Mouse (Mus musculus): ENCODE measurements around the gene Wfdc1. TPM values are rescaled to one million over a fixed set of nuclear protein-coding genes. Genes with fewer than 3 reads are reported as not detected.

Wfdc1 gene
- total and polyA plus RNA-seq, 3 experiments = not detected

GRCm38 (mm10) chr8:119641058-119641457 is 25.1 kb upstream of the Wfdc1 start:
- H3K4me1 ChIP-seq (ENCODE audit: control insufficient read depth in 1 of 2, insufficient read depth in 2 of 2, low read length in 2 of 2) = no peaks in the 10 kb centered on the region
- H3K9ac ChIP-seq (ENCODE audit: control insufficient read depth, low read depth, low read length, poor library complexity, severe bottlenecking) = no peak overlapping the region
- H3K27me3 ChIP-seq (ENCODE audit: control insufficient read depth in 1 of 2, insufficient read depth in 2 of 2, low read length in 2 of 2) = 0 out of 4 replicates have a peak, but pooled peaks cover 0 to 2% of the 10 kb centered on the region in 2 experiments
- H3K9me3 ChIP-seq (replicated peaks; ENCODE audit: insufficient read depth, low read length) = no peaks in the 10 kb centered on the region
- H3K36me3 ChIP-seq (ENCODE audit: control insufficient read depth in 1 of 2, insufficient read depth in 2 of 2, low read length in 2 of 2) = no peaks in the 10 kb centered on the region
- H3K79me2 ChIP-seq (ENCODE audit: control insufficient read depth, insufficient read depth, low read length, poor library complexity) = no peaks in the 10 kb centered on the region
- no peak overlapping the region for H3K27ac ChIP-seq (ENCODE audit: control insufficient read depth, low read depth, low read length)
- no peak overlapping the region for H3K4me3 ChIP-seq (ENCODE audit: control insufficient read depth in 1 of 2, insufficient read depth in 1 of 2, low read depth in 2 of 2, low read length in 2 of 2)
- DNase-seq (ENCODE audit: low read depth, low spot score) = no peak
- TF ChIP-seq MEF2A (IDR thresholded peaks at IDR 0.05; ENCODE audit: extremely low read depth, insufficient replicate concordance, low read depth, low read length, poor library complexity, severe bottlenecking) (no peak), CHD1 (IDR thresholded peaks at IDR 0.05; ENCODE audit: low read depth, low read length) (no peak), TCF12 (IDR thresholded peaks at IDR 0.05; ENCODE audit: low read depth, low read length) (no peak), ELF1 (IDR thresholded peaks at IDR 0.05; ENCODE audit: low read depth, low read length) (no peak), POLR2A (IDR thresholded peaks at IDR 0.05; ENCODE audit: control insufficient read depth in 1 of 2, insufficient read depth in 1 of 2, low read depth in 1 of 2, low read length in 2 of 2, poor library complexity in 1 of 2) (no peak), MYB (IDR thresholded peaks at IDR 0.05; ENCODE audit: low read depth, low read length) (no peak), ETS1 (IDR thresholded peaks at IDR 0.05; ENCODE audit: low read depth, low read length) (no peak), RCOR1 (IDR thresholded peaks at IDR 0.05; ENCODE audit: low read depth, low read length) (no peak), CTCF (IDR thresholded peaks at IDR 0.05 in 2 of 3, conservative IDR thresholded peaks at IDR 0.05 in 1 of 3; ENCODE audit: control insufficient read depth in 1 of 3, insufficient read depth in 1 of 3, low read depth in 2 of 3, low read length in 3 of 3, poor library complexity in 1 of 3, severe bottlenecking in 1 of 3) (no peak), NRF1 (IDR thresholded peaks at IDR 0.05; ENCODE audit: insufficient read depth, low read depth, low read length, poor library complexity, severe bottlenecking) (no peak), GATA1 (IDR thresholded peaks at IDR 0.05; ENCODE audit: low read depth, low read length) (no peak), POLR2AphosphoS2 (IDR thresholded peaks at IDR 0.05; ENCODE audit: low read length) (no peak), MXI1 (IDR thresholded peaks at IDR 0.05; ENCODE audit: low read depth, low read length) (no peak), MAZ (IDR thresholded peaks at IDR 0.05; ENCODE audit: low read depth, low read length) (no peak), ZC3H11A (IDR thresholded peaks at IDR 0.05; ENCODE audit: low read depth, low read length) (no peak), SMC3 (IDR thresholded peaks at IDR 0.05; ENCODE audit: low read depth, low read length) (no peak), ZMIZ1 (IDR thresholded peaks at IDR 0.05; ENCODE audit: low read depth, low read length) (no peak)

DNA sequence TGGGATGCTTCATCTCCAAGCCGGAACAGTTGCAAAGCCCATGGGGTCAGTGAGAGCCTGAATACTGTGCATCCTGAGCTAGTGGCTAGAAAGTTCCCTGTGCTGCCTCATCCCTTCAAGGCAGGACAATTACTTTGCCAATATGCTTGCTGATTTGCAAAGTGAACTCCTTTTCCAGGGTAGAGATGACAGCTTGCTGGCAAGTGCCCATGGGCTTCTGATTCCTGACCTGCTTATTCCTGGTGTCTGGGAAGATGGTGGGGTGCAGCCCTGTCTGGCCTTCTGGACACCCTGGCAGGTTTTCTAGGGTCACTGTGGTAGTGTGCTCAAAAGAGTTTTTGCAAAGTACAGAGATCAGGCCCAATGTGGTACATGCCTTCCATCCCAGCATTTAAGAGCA is 23.2 kb upstream of the Wfdc1 start:
- Histone ChIP-seq H3K4me3 (ENCODE audit: control insufficient read depth in 1 of 2, insufficient read depth in 1 of 2, low read depth in 2 of 2, low read length in 2 of 2) (no peak overlapping the region), H3K27me3 (ENCODE audit: control insufficient read depth in 1 of 2, insufficient read depth in 2 of 2, low read length in 2 of 2) (0 out of 4 replicates have a peak, but pooled peaks cover 0 to 2% of the 10 kb centered on the region in 2 experiments), H3K79me2 (ENCODE audit: control insufficient read depth, insufficient read depth, low read length, poor library complexity) (no peaks in the 10 kb centered on the region), H3K4me1 (ENCODE audit: control insufficient read depth in 1 of 2, insufficient read depth in 2 of 2, low read length in 2 of 2) (no peaks in the 10 kb centered on the region), H3K9ac (ENCODE audit: control insufficient read depth, low read depth, low read length, poor library complexity, severe bottlenecking) (no peak overlapping the region), H3K27ac (ENCODE audit: control insufficient read depth, low read depth, low read length) (no peak overlapping the region), H3K36me3 (ENCODE audit: control insufficient read depth in 1 of 2, insufficient read depth in 2 of 2, low read length in 2 of 2) (no peaks in the 10 kb centered on the region), H3K9me3 (replicated peaks; ENCODE audit: insufficient read depth, low read length) (no peaks in the 10 kb centered on the region)
- TF ChIP-seq E2F4 (IDR thresholded peaks at IDR 0.05; ENCODE audit: borderline replicate concordance, low read depth, low read length) = no peak
- no peak for TF ChIP-seq MEF2A (IDR thresholded peaks at IDR 0.05; ENCODE audit: extremely low read depth, insufficient replicate concordance, low read depth, low read length, poor library complexity, severe bottlenecking)
- TF ChIP-seq ZKSCAN1 (IDR thresholded peaks at IDR 0.05; ENCODE audit: low read depth, low read length) = no peak
- TF ChIP-seq TBP (IDR thresholded peaks at IDR 0.05; ENCODE audit: low read depth, low read length) = no peak
- TF ChIP-seq ETS1 (IDR thresholded peaks at IDR 0.05; ENCODE audit: low read depth, low read length) = no peak
- TF ChIP-seq USF2 (IDR thresholded peaks at IDR 0.05; ENCODE audit: borderline replicate concordance in 1 of 2, insufficient read depth in 1 of 2, low read depth in 1 of 2, low read length in 2 of 2) = no peak
- no peak for TF ChIP-seq MYC (IDR thresholded peaks at IDR 0.05; ENCODE audit: low read depth, low read length)
- no peak for TF ChIP-seq GABPA (IDR thresholded peaks at IDR 0.05; ENCODE audit: low read depth, low read length)
- TF ChIP-seq MXI1 (IDR thresholded peaks at IDR 0.05; ENCODE audit: low read depth, low read length) = no peak
- no peak for TF ChIP-seq CTCF (IDR thresholded peaks at IDR 0.05 in 2 of 3, conservative IDR thresholded peaks at IDR 0.05 in 1 of 3; ENCODE audit: control insufficient read depth in 1 of 3, insufficient read depth in 1 of 3, low read depth in 2 of 3, low read length in 3 of 3, poor library complexity in 1 of 3, severe bottlenecking in 1 of 3)
- no peak for TF ChIP-seq ELF1 (IDR thresholded peaks at IDR 0.05; ENCODE audit: low read depth, low read length)
- no peak for DNase-seq (ENCODE audit: low read depth, low spot score)

All from MEL (cell line).